ENCODE assay signal across 16 mouse cellular contexts in the genomic region with DNA sequence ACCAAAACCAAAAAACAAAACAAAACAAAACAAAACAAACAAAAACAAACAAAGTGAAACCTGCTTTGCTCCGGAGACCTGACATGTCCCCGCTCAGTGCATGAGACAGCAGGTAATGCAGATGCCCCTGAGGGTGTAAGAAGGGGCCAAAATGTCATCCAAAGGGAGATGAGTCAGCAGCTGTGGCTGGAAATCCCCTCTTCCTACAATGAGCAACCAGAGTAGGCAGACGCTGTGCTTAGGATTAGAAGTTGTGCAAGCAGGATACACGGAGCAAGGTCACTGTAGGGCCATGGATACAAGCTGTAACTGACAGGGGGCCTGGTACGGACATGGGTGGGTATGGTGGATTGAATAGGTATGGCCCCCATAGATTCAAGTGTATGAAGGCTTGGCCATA.
"Had no signal": no experiment of that assay in that cellular context is flagged by ENCODE, and none has a peak within 500 bp of the region (broad histone marks: within the 10 kb centered on the region; RNA-seq: fewer than 3 reads in every experiment).

No protein-coding gene starts in this region.

- H3K9ac ChIP-seq: limb, embryonic 12.5 days; liver, embryonic 13.5 days; liver, postnatal 0 days; lung, embryonic 15.5 days; midbrain, embryonic 13.5 days; neural tube, embryonic 15.5 days had no signal

- ATAC-seq: liver, postnatal 0 days; midbrain, embryonic 13.5 days had no signal

- H3K27ac ChIP-seq: limb, embryonic 12.5 days; liver, embryonic 13.5 days; lung, embryonic 15.5 days; macrophage; midbrain, embryonic 13.5 days; neural tube, embryonic 15.5 days had no signal

- H3K9me3 ChIP-seq: limb, embryonic 12.5 days; liver, embryonic 13.5 days; lung, embryonic 15.5 days; midbrain, embryonic 13.5 days; neural tube, embryonic 15.5 days had no signal

- H3K4me3 ChIP-seq: limb, embryonic 12.5 days; liver, embryonic 13.5 days; lung, embryonic 15.5 days; midbrain, embryonic 13.5 days; neural tube, embryonic 15.5 days had no signal

- H3K4me2 ChIP-seq: limb, embryonic 12.5 days; liver, embryonic 13.5 days; lung, embryonic 15.5 days; midbrain, embryonic 13.5 days; neural tube, embryonic 15.5 days had no signal

- H3K27me3 ChIP-seq: lung, embryonic 15.5 days; midbrain, embryonic 13.5 days; neural tube, embryonic 15.5 days had no signal

- DNase-seq: kidney, adult 18-20 months; kidney, postnatal 14 days; layer of hippocampus, adult 9-11 months; layer of hippocampus, postnatal 36 days; liver; liver, embryonic 13.5 days; liver, postnatal 0 days; lung, postnatal 14 days; right cerebral cortex, adult 18-20 months; right cerebral cortex, postnatal 25 days; thymus, postnatal 36 days had no signal
